Mouse (Mus musculus): ENCODE results near the gene Sufu. TPM values are rescaled to one million over a fixed set of nuclear protein-coding genes. Genes with fewer than 3 reads are reported as not detected.
A peak's percentile ranks its signal among the peaks of the same experiment; 100 is the strongest.

Gene Sufu
- total and polyA plus RNA-seq, 3 experiments, result 5.1 to 31.8 (median 25.7) TPM

GRCm38 (mm10) chr19:46507181-46507581, 110.5 kb downstream of the Sufu start:
- DNase-seq (ENCODE audit: low spot score) (no peak), ATAC-seq (ENCODE audit: extremely low read depth, insufficient number of reproducible peaks, low FRiP score, poor library complexity, severe bottlenecking) (no peak)
- no peaks in the 10 kb centered on the region for H3K9me3 ChIP-seq (replicated peaks)
- H3K4me3 ChIP-seq (ENCODE audit: low read depth, low read length), result peak overlapping the region; percentile 10; the same call in 1 of the 2 replicates
- H3K27me3 ChIP-seq (ENCODE audit: insufficient read depth, low read length), result no peaks in the 10 kb centered on the region
- TF ChIP-seq GATA1 (IDR thresholded peaks at IDR 0.05; ENCODE audit: borderline replicate concordance, low read length) (no peak), POLR2AphosphoS5 (IDR thresholded peaks at IDR 0.05; ENCODE audit: insufficient replicate concordance, low read depth, low read length) (no peak), CTCF (IDR thresholded peaks at IDR 0.05; ENCODE audit: low read depth, low read length) (no peak), TAL1 (conservative IDR thresholded peaks at IDR 0.05; ENCODE audit: low read depth, low read length) (no peak), GATA2 (IDR thresholded peaks at IDR 0.05; ENCODE audit: borderline replicate concordance, low read depth, low read length) (no peak)
- H3K4me1 ChIP-seq (ENCODE audit: insufficient read depth, low read depth, low read length), result peaks cover 90% of the 10 kb centered on the region
- H3K36me3 ChIP-seq (replicated peaks), result peaks cover 85% of the 10 kb centered on the region

- Histone ChIP-seq H3K27me3 (ENCODE audit: insufficient read depth, low read length) (no peaks in the 10 kb centered on the region), H3K4me3 (ENCODE audit: low read depth, low read length) (no peak overlapping the region), H3K9me3 (replicated peaks) (no peaks in the 10 kb centered on the region), H3K36me3 (replicated peaks) (peaks cover 88% of the 10 kb centered on the region), H3K4me1 (ENCODE audit: insufficient read depth, low read depth, low read length) (peaks cover 86% of the 10 kb centered on the region)
- no peak for TF ChIP-seq TAL1 (conservative IDR thresholded peaks at IDR 0.05; ENCODE audit: low read depth, low read length)
- TF ChIP-seq GATA2 (IDR thresholded peaks at IDR 0.05; ENCODE audit: borderline replicate concordance, low read depth, low read length), result no peak
- no peak for TF ChIP-seq POLR2AphosphoS5 (IDR thresholded peaks at IDR 0.05; ENCODE audit: insufficient replicate concordance, low read depth, low read length)
- no peak for TF ChIP-seq GATA1 (IDR thresholded peaks at IDR 0.05; ENCODE audit: borderline replicate concordance, low read length)
- TF ChIP-seq CTCF (IDR thresholded peaks at IDR 0.05; ENCODE audit: low read depth, low read length), result no peak
- no peak for ATAC-seq (ENCODE audit: extremely low read depth, insufficient number of reproducible peaks, low FRiP score, poor library complexity, severe bottlenecking)
- DNase-seq (ENCODE audit: low spot score), result no peak
Measured at GRCm38 (mm10) chr19:46507806-46508205, 111.1 kb downstream of the Sufu start.

- no peak for ATAC-seq (ENCODE audit: extremely low read depth, insufficient number of reproducible peaks, low FRiP score, poor library complexity, severe bottlenecking)
- Histone ChIP-seq H3K4me1 (ENCODE audit: insufficient read depth, low read depth, low read length) (peaks cover 83% of the 10 kb centered on the region), H3K27me3 (ENCODE audit: insufficient read depth, low read length) (no peaks in the 10 kb centered on the region), H3K36me3 (replicated peaks) (peaks cover 94% of the 10 kb centered on the region), H3K4me3 (ENCODE audit: low read depth, low read length) (no peak overlapping the region), H3K9me3 (replicated peaks) (no peaks in the 10 kb centered on the region)
- DNase-seq (ENCODE audit: low spot score), result no peak
- TF ChIP-seq GATA2 (IDR thresholded peaks at IDR 0.05; ENCODE audit: borderline replicate concordance, low read depth, low read length), result no peak
- no peak for TF ChIP-seq TAL1 (conservative IDR thresholded peaks at IDR 0.05; ENCODE audit: low read depth, low read length)
- TF ChIP-seq POLR2AphosphoS5 (IDR thresholded peaks at IDR 0.05; ENCODE audit: insufficient replicate concordance, low read depth, low read length), result no peak
- TF ChIP-seq CTCF (IDR thresholded peaks at IDR 0.05; ENCODE audit: low read depth, low read length), result no peak
- no peak for TF ChIP-seq GATA1 (IDR thresholded peaks at IDR 0.05; ENCODE audit: borderline replicate concordance, low read length)
Measured at GRCm38 (mm10) chr19:46508738-46509137, 112.0 kb downstream of the Sufu start.

- no peaks in the 10 kb centered on the region for H3K9me3 ChIP-seq (replicated peaks)
- ATAC-seq (ENCODE audit: extremely low read depth, insufficient number of reproducible peaks, low FRiP score, poor library complexity, severe bottlenecking) (no peak), DNase-seq (ENCODE audit: low spot score) (no peak)
- TF ChIP-seq GATA2 (IDR thresholded peaks at IDR 0.05; ENCODE audit: borderline replicate concordance, low read depth, low read length) (no peak), POLR2AphosphoS5 (IDR thresholded peaks at IDR 0.05; ENCODE audit: insufficient replicate concordance, low read depth, low read length) (no peak), GATA1 (IDR thresholded peaks at IDR 0.05; ENCODE audit: borderline replicate concordance, low read length) (no peak), CTCF (IDR thresholded peaks at IDR 0.05; ENCODE audit: low read depth, low read length) (no peak), TAL1 (conservative IDR thresholded peaks at IDR 0.05; ENCODE audit: low read depth, low read length) (no peak)
- no peaks in the 10 kb centered on the region for H3K27me3 ChIP-seq (ENCODE audit: insufficient read depth, low read length)
- peaks cover 81% of the 10 kb centered on the region for H3K4me1 ChIP-seq (ENCODE audit: insufficient read depth, low read depth, low read length)
- no peak overlapping the region for H3K4me3 ChIP-seq (ENCODE audit: low read depth, low read length)
- H3K36me3 ChIP-seq (replicated peaks), result peaks cover 98% of the 10 kb centered on the region
Measured at GRCm38 (mm10) chr19:46509202-46509601, 112.5 kb downstream of the Sufu start.

GRCm38 (mm10) chr19:46509736-46510135, 113.0 kb downstream of the Sufu start:
- no peaks in the 10 kb centered on the region for H3K27me3 ChIP-seq (ENCODE audit: insufficient read depth, low read length)
- DNase-seq (ENCODE audit: low spot score) (no peak), ATAC-seq (ENCODE audit: extremely low read depth, insufficient number of reproducible peaks, low FRiP score, poor library complexity, severe bottlenecking) (no peak)
- no peak for TF ChIP-seq TAL1 (conservative IDR thresholded peaks at IDR 0.05; ENCODE audit: low read depth, low read length)
- no peaks in the 10 kb centered on the region for H3K9me3 ChIP-seq (replicated peaks)
- H3K4me3 ChIP-seq (ENCODE audit: low read depth, low read length), result no peak overlapping the region
- peaks cover 80% of the 10 kb centered on the region for H3K4me1 ChIP-seq (ENCODE audit: insufficient read depth, low read depth, low read length)
- peaks cover 99% of the 10 kb centered on the region for H3K36me3 ChIP-seq (replicated peaks)

GRCm38 (mm10) chr19:46510401-46510800, 113.7 kb downstream of the Sufu start:
- no peak for ATAC-seq (ENCODE audit: extremely low read depth, insufficient number of reproducible peaks, low FRiP score, poor library complexity, severe bottlenecking)
- H3K9me3 ChIP-seq (replicated peaks), result no peaks in the 10 kb centered on the region
- H3K27me3 ChIP-seq (ENCODE audit: insufficient read depth, low read length), result no peaks in the 10 kb centered on the region
- no peak overlapping the region for H3K4me3 ChIP-seq (ENCODE audit: low read depth, low read length)
- peaks cover 75% of the 10 kb centered on the region for H3K4me1 ChIP-seq (ENCODE audit: insufficient read depth, low read depth, low read length)
- H3K36me3 ChIP-seq (replicated peaks), result peaks cover 99% of the 10 kb centered on the region
- TF ChIP-seq TAL1 (conservative IDR thresholded peaks at IDR 0.05; ENCODE audit: low read depth, low read length) (no peak), GATA2 (IDR thresholded peaks at IDR 0.05; ENCODE audit: borderline replicate concordance, low read depth, low read length) (no peak), CTCF (IDR thresholded peaks at IDR 0.05; ENCODE audit: low read depth, low read length) (no peak), GATA1 (IDR thresholded peaks at IDR 0.05; ENCODE audit: borderline replicate concordance, low read length) (no peak), POLR2AphosphoS5 (IDR thresholded peaks at IDR 0.05; ENCODE audit: insufficient replicate concordance, low read depth, low read length) (no peak)
- no peak for DNase-seq (ENCODE audit: low spot score)

- Histone ChIP-seq H3K4me1 (ENCODE audit: insufficient read depth, low read depth, low read length) (peaks cover 72% of the 10 kb centered on the region), H3K27me3 (ENCODE audit: insufficient read depth, low read length) (no peaks in the 10 kb centered on the region), H3K4me3 (ENCODE audit: low read depth, low read length) (no peak overlapping the region), H3K36me3 (replicated peaks) (peaks cover 99% of the 10 kb centered on the region), H3K9me3 (replicated peaks) (no peaks in the 10 kb centered on the region)
- DNase-seq (ENCODE audit: low spot score) (peak; percentile 65), ATAC-seq (ENCODE audit: extremely low read depth, insufficient number of reproducible peaks, low FRiP score, poor library complexity, severe bottlenecking) (peak; percentile 61; the same call in 1 of the 2 replicates)
- no peak for TF ChIP-seq TAL1 (conservative IDR thresholded peaks at IDR 0.05; ENCODE audit: low read depth, low read length)
- TF ChIP-seq CTCF (IDR thresholded peaks at IDR 0.05; ENCODE audit: low read depth, low read length), result peak; percentile 54; the same call in 1 of the 2 replicates
- no peak for TF ChIP-seq GATA1 (IDR thresholded peaks at IDR 0.05; ENCODE audit: borderline replicate concordance, low read length)
Measured at GRCm38 (mm10) chr19:46510824-46511223, 114.1 kb downstream of the Sufu start.
